ENCODE assay signal across 19 mouse cellular contexts in the genomic region with DNA sequence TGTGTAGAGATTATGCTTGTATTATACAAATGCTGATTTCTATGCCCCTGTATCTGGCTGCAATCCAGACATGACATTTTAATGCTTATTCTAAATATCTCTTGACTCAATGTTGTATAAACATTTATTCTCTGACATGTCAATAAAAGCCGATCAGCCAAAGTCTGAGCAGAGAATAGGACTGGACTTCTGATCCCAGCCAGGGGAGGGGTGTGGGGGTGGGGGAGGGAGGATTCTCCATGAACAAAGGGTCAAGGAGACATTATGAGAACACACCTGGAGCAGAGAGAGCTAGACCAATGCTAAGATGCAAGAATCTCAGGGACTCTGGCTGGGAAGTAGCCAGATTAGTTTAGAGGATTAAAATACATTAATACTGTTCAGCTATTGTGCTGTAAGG.
"Had no signal": no experiment of that assay in that cellular context is flagged by ENCODE, and none has a peak within 500 bp of the region (broad histone marks: within the 10 kb centered on the region; RNA-seq: fewer than 3 reads in every experiment).

No protein-coding gene starts in this region.

- H3K9me3 ChIP-seq: intestine, embryonic 15.5 days; midbrain, embryonic 12.5 days; midbrain, embryonic 15.5 days; neural tube, embryonic 12.5 days; neural tube, embryonic 15.5 days had no signal

- H3K27ac ChIP-seq: intestine, embryonic 15.5 days; kidney, postnatal 0 days; layer of hippocampus, adult 2 months; left cerebral cortex, adult 2 months; macrophage; midbrain, embryonic 12.5 days; midbrain, embryonic 15.5 days; neural tube, embryonic 12.5 days; neural tube, embryonic 15.5 days had no signal

- H3K27me3 ChIP-seq: intestine, embryonic 15.5 days; midbrain, embryonic 12.5 days; midbrain, embryonic 15.5 days; neural tube, embryonic 12.5 days; neural tube, embryonic 15.5 days had no signal

- DNase-seq: kidney, adult 11 months; kidney, postnatal 25 days; layer of hippocampus, adult 9-11 months; layer of hippocampus, postnatal 36 days; lung, adult 18-20 months; lung, postnatal 14 days; right cerebral cortex, adult 18-20 months; right cerebral cortex, postnatal 14 days; right cerebral cortex, postnatal 4 days; thymus, postnatal 25 days had no signal

- ATAC-seq: intestine, embryonic 15.5 days; midbrain, embryonic 15.5 days had no signal

- H3K4me3 ChIP-seq: intestine, embryonic 15.5 days; layer of hippocampus, adult 2 months; left cerebral cortex, adult 2 months; midbrain, embryonic 12.5 days; midbrain, embryonic 15.5 days; neural tube, embryonic 12.5 days; neural tube, embryonic 15.5 days had no signal

- H3K4me1 ChIP-seq: intestine, embryonic 15.5 days; midbrain, embryonic 12.5 days; midbrain, embryonic 15.5 days; neural tube, embryonic 12.5 days; neural tube, embryonic 15.5 days had no signal

- H3K9ac ChIP-seq: intestine, embryonic 15.5 days; midbrain, embryonic 12.5 days; midbrain, embryonic 15.5 days; neural tube, embryonic 12.5 days; neural tube, embryonic 15.5 days had no signal

- H3K4me2 ChIP-seq: intestine, embryonic 15.5 days; midbrain, embryonic 12.5 days; midbrain, embryonic 15.5 days; neural tube, embryonic 12.5 days; neural tube, embryonic 15.5 days had no signal
